Mouse (Mus musculus) intestine, embryonic 16.5 days (tissue): Measurements from ENCODE around the gene Mydgf. TPM values are rescaled to one million over a fixed set of nuclear protein-coding genes. Genes with fewer than 3 reads are reported as not detected.

Source experiments
- ATAC-seq: fragments of 200-750 bp; cut with Nextera tagmentation; 2 replicates; pipeline ENCODE4 v1.8.0; 2017; ENCODE audit warnings: moderate TSS enrichment, moderate library complexity
- H3K27ac ChIP-seq: fragments of 300-500 bp; sonication (generic); 2 replicates; pipeline ENCODE4 v1.5.1; 2014; ENCODE audit warnings: mild to moderate bottlenecking, low read length
- H3K27me3 ChIP-seq: fragments of 300-500 bp; sonication (generic); replicated peaks from 2 replicates; pipeline ENCODE4 v1.6.1; 2014; ENCODE audit warnings: low read length, control low read depth, mixed read lengths; ENCODE audit not compliant: control insufficient read depth, insufficient read depth
- H3K36me3 ChIP-seq: fragments of 300-500 bp; sonication (generic); 2 replicates; pipeline ENCODE4 v1.6.1; 2014; ENCODE audit warnings: low read length, control low read depth; ENCODE audit not compliant: control insufficient read depth, insufficient read depth
- H3K4me1 ChIP-seq: fragments of 300-500 bp; sonication (generic); 2 replicates; pipeline ENCODE4 v1.6.1; 2014; ENCODE audit warnings: low read length, control low read depth, mixed read lengths; ENCODE audit not compliant: control insufficient read depth, insufficient read depth
- H3K4me2 ChIP-seq: fragments of 300-500 bp; sonication (generic); 2 replicates; pipeline ENCODE4 v1.6.1; 2014; ENCODE audit warnings: low read depth, low read length, control low read depth
- H3K4me3 ChIP-seq: fragments of 300-500 bp; sonication (generic); 2 replicates; pipeline ENCODE4 v1.5.1; 2014; ENCODE audit warnings: mild to moderate bottlenecking, low read length
- H3K9ac ChIP-seq: fragments of 300-500 bp; sonication (generic); 2 replicates; pipeline ENCODE4 v1.6.1; 2014; ENCODE audit warnings: low read depth, low read length
- H3K9me3 ChIP-seq: fragments of 300-500 bp; sonication (generic); 2 replicates; pipeline ENCODE4 v1.6.1; 2016; ENCODE audit warnings: low read length, control low read depth; ENCODE audit not compliant: control insufficient read depth
- WGBS: fragments of 180-500 bp; shearing (Covaris S2); extraction: QIAGEN DNeasy Blood & Tissue Kit; methylation state at CpG from one replicate; pipeline ENCODE4 v1.1.7; 2014; 5-methylcytosine and 5-hydroxymethylcytosine counted together
- polyA plus RNA-seq: library from polyadenylated mRNA; unstranded; fragments of >200 nt; fragmentation: Nextera tagmentation; extraction: Ambion mirVana; gene quantifications from 2 replicates; pipeline ENCODE4 v1.2.1, GENCODE M21; 2015

Gene Mydgf
- polyA plus RNA-seq, 1 experiment from 2014 or later, result 121 TPM

DNA sequence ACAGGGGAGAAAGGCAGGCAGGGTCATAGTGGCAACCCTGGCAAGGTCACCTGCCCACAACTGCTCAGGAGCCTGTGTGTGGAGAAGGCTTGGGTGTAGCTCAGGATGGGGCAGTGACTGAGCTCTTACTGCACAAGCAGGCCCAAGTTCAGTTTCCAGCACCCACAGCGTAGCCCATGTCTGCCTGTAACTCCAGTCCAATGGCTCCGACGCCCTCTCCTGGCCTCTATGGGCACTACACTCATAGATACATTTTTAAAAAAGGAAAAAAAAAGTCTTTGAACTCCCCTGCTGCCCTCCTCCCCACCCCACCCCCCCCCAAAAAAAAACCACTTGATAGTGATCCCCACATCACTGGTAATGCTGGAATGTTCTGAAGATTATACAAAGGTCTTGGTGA, 17.9 kb upstream of the Mydgf start:
- ATAC-seq, result no peak
- no peak overlapping the region for H3K4me3 ChIP-seq
- no peaks in the 10 kb centered on the region for H3K9me3 ChIP-seq
- H3K4me2 ChIP-seq, result no peak overlapping the region
- H3K27me3 ChIP-seq, result no peaks in the 10 kb centered on the region
- H3K9ac ChIP-seq, result no peak overlapping the region
- 72% methylated on average over 3 of the region's 3 CpGs for WGBS
- peaks cover 49% of the 10 kb centered on the region for H3K36me3 ChIP-seq
- H3K27ac ChIP-seq, result no peak overlapping the region
- H3K4me1 ChIP-seq, result peaks cover 1% of the 10 kb centered on the region; the same call in 1 of the 2 replicates

DNA sequence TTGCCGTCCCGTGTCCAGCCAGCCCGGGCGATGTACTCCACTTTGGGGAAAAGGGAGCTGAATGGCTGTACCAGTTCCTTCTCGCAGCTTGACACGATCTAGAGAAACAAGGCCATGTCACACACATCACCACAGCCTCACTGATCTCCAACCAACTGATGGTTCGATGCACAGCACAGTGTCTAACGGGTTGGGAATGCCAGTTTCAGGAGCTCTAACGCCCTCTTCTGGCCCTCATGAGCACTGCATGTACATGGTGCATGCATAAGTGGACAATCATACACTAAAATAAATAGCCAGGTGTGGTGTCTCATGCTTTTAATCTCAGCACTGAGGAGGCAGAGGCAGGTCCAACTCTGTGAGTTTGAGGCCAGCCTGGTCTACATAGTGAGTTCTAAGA, 16.9 kb upstream of the Mydgf start:
- Histone ChIP-seq H3K36me3 (peaks cover 39% of the 10 kb centered on the region), H3K4me2 (no peak overlapping the region)
- WGBS, result 85% methylated on average over 9 of the region's 9 CpGs

DNA sequence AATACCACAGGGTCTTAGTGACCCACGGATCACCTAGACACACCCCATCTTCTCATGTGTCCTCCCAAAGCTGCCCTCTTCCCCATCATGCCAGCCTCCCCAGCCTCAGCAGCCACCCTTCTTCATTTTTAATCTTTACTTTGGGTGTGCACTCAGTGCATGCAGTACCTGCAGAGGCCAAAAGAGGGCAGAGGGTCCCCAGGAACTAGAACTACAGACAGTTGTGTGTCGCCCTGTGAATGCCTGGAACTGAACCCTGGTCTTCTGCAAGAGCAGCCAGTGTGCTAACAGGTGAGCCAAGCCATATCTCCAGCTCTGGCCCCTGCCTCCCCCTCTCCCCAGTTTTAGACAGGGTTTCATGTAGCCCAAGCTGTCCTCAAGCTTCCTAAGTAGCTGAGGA, 13.1 kb upstream of the Mydgf start:
- peaks cover 7% of the 10 kb centered on the region for H3K4me1 ChIP-seq
- no peak for ATAC-seq
- H3K9ac ChIP-seq, result no peak overlapping the region
- H3K9me3 ChIP-seq, result no peaks in the 10 kb centered on the region
- H3K36me3 ChIP-seq, result peaks cover 37% of the 10 kb centered on the region
- no peaks in the 10 kb centered on the region for H3K27me3 ChIP-seq
- H3K27ac ChIP-seq, result no peak overlapping the region
- no peak overlapping the region for H3K4me2 ChIP-seq
- 61% methylated on average over 2 of the region's 2 CpGs for WGBS
- no peak overlapping the region for H3K4me3 ChIP-seq

More for the DNA sequence above, 16.9 kb upstream of the Mydgf start:
- H3K4me3 ChIP-seq, result no peak overlapping the region
- ATAC-seq, result no peak
- H3K9me3 ChIP-seq, result no peaks in the 10 kb centered on the region
- no peaks in the 10 kb centered on the region for H3K27me3 ChIP-seq
- no peaks in the 10 kb centered on the region for H3K4me1 ChIP-seq
- no peak overlapping the region for H3K27ac ChIP-seq
- H3K9ac ChIP-seq, result no peak overlapping the region

DNA sequence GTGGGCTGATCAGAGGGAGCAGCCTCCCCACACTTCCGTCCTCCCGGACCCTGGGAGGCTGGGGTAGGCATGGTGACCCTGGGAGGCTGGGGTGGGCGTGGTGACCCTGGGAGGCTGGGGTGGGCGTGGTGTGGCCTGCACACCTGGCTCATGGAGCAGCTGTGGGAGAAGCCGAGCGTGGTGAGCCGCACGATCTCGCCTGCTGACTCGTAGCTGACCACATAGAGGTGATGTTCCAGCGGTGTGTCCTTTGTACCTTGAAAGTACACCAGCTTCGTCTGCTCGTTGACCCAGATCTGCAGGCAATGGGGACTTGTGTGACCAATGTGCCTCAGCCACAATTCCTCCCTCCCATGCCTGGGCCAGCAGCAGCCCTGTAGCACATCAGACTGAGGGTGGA, 11.0 kb upstream of the Mydgf start:
- no peaks in the 10 kb centered on the region for H3K27me3 ChIP-seq
- ATAC-seq, result peak; percentile 69
- H3K4me1 ChIP-seq, result peaks cover 7% of the 10 kb centered on the region
- H3K36me3 ChIP-seq, result peaks cover 34% of the 10 kb centered on the region
- WGBS, result 71% methylated on average over 13 of the region's 13 CpGs
- no peak overlapping the region for H3K4me2 ChIP-seq
- H3K4me3 ChIP-seq, result no peak overlapping the region
- H3K9ac ChIP-seq, result 0 out of 2 replicates have a peak overlapping the region, but pooled peaks have one; percentile 14
- no peak overlapping the region for H3K27ac ChIP-seq
- H3K9me3 ChIP-seq, result no peaks in the 10 kb centered on the region

DNA sequence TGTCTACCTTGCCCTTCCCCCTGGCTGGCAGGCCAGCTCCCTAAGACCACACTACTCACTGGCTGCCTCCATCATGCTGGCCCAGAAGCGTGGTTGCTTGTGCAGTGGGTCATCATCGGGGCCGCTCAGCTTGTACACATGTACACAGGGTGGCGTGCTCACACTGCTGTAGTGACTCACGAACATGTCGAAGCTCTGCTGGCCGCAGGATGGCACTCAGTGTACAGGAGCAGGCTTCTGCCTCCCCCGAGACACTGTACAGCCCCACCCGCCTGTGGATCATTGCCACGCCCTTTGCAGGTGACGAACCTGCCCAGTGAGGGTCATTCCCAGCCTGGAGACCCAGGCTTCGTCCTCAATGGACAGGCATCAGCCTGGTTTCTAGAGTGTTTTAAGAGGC, 10.6 kb upstream of the Mydgf start:
- Histone ChIP-seq H3K9me3 (no peaks in the 10 kb centered on the region), H3K9ac (0 out of 2 replicates have a peak overlapping the region, but pooled peaks have one; percentile 14), H3K27me3 (no peaks in the 10 kb centered on the region), H3K4me2 (no peak overlapping the region), H3K4me1 (peaks cover 7% of the 10 kb centered on the region), H3K36me3 (peaks cover 34% of the 10 kb centered on the region), H3K27ac (no peak overlapping the region), H3K4me3 (no peak overlapping the region)
- 84% methylated on average over 12 of the region's 12 CpGs for WGBS
- ATAC-seq, result peak; percentile 36

DNA sequence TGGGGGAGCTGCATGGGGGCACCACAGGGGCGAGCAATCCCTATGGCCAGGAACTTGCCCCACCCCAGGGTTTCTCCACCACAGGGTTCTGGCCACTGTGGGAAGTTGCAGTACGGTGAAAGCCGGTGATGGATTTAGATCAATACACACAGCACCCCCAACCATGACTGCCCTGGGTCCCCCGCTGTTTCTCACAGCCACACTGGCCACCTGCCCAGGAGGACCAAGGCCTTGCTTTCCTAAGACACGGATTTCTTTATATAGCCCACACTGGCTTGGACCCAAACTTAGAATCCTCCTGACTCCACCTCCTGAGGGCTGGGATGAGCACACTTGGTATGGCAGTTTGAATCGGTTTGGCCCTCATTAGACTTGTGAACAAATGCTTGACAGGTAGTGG, 7.5 kb upstream of the Mydgf start:
- ATAC-seq, result no peak
- Histone ChIP-seq H3K4me3 (no peak overlapping the region), H3K4me2 (no peak overlapping the region), H3K27ac (no peak overlapping the region), H3K27me3 (no peaks in the 10 kb centered on the region), H3K9me3 (no peaks in the 10 kb centered on the region), H3K4me1 (peaks cover 7% of the 10 kb centered on the region), H3K36me3 (peaks cover 14% of the 10 kb centered on the region; the same call in 1 of the 2 replicates), H3K9ac (no peak overlapping the region)
- WGBS, result 86% methylated on average over 6 of the region's 6 CpGs

DNA sequence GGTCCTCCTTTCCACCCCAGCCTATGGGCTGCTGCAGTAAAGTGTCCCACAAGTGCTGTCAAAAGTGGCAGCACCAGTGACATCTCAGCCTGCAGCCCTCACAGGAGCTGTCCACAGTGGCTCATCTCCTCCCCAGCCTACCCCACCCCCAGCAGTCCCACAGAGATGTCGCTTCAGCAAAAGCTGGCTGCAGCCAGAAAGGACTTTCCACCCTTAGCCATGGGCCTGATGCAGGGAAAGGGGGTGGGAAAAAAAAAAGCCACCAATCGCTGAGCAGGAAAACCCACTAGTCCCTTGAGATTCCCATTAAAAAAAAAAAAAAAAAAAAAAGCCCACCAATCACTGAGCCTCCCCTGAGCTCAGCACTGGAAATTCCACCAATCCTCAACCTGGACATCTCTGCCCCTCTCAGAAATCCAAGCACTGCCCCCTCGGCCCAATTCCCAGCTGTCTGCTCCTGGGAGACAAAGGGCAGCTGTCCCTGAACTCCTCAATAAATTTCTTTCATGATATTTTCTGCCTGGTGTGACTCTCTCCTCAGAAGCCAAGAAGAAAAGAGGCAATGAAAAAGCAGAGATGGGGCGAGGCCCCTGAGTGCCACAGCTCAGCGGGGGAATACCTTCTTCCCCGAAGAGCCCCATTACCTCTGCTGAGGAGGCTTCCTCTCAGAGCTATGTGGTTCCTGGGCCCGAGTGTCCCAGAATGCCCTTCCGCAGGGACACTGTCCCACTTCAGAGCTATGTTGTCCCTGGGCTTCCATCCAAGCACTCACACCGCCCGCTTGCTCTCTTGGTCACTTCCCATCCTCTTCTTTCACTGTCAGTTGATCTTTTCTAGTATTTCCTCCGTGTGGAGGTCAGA, 1.8 kb upstream of the Mydgf start:
- H3K9me3 ChIP-seq, result no peaks in the 10 kb centered on the region

DNA sequence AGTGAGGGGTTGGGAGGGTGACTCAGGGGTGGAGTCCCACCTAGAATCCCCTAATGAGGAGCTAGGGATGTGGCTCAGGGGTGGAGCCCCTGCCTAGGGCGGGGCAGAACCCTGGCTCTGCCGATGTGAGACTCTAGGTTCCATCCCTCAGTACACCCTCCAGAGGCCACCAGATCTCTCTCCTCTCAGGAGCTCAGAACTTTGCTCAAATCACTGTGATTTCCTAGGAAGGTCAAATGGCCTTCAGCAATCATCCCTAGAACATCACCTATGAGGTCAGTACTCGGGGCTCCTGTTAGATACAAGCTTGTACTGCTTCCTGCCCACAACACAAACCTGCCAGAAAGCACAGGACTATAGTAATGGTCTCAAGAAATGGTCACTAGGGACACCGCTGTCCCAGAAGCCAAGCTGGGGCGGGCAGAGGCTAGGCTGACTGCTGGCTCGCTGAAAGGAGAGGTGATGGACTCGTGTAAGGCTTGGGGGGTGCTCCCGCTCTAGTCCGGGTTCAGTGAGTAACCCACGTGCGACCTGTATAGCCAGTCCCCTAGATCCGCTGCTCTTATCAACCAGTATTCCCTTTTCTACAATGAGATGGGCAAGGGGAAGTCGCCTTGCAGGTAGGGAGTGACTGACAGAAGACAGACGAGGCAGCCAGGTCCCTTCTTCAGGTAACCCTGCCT, 604 bp downstream of the Mydgf start:
- Histone ChIP-seq H3K9me3 (no peaks in the 10 kb centered on the region), H3K27me3 (no peaks in the 10 kb centered on the region), H3K36me3 (peaks cover 15% of the 10 kb centered on the region), H3K9ac (peak overlapping the region; percentile 90), H3K4me3 (peak overlapping the region; percentile 81), H3K27ac (peak overlapping the region; percentile 73), H3K4me1 (peaks cover 16% of the 10 kb centered on the region), H3K4me2 (peak overlapping the region; percentile 62)
- WGBS, result 2% methylated on average over 14 of the region's 14 CpGs
- peak; percentile 47 for ATAC-seq

More for the DNA sequence above, 1.8 kb upstream of the Mydgf start:
- Histone ChIP-seq H3K4me2 (0 out of 2 replicates have a peak overlapping the region, but pooled peaks have one; percentile 11), H3K36me3 (peaks cover 14% of the 10 kb centered on the region), H3K27me3 (no peaks in the 10 kb centered on the region), H3K4me1 (peaks cover 16% of the 10 kb centered on the region), H3K4me3 (no peak overlapping the region), H3K9ac (0 out of 2 replicates have a peak overlapping the region, but pooled peaks have one; percentile 22), H3K27ac (peak overlapping the region; percentile 62)
- 32% methylated on average over 11 of the region's 11 CpGs for WGBS
- ATAC-seq, result peak; percentile 52

DNA sequence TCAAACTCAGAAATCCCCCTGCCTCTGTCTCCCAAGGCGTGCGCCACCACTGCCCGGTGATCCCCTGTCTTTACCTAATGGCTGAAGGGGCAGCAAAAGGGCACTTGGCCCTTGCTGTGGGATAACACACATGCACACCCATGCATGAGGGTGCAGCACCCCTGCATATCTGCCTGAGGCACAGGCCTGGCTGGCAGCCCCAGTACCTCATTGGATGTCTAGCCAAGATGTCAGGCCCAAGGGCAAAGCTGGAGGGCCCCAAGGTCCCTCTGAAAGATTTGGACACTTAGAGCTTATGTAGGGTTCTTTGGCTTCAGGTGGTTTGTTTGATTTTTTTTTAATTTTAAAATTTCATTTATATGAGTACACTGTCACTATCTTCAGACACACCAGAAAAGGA, 8.3 kb downstream of the Mydgf start:
- Histone ChIP-seq H3K9ac (no peak overlapping the region), H3K4me2 (no peak overlapping the region), H3K27me3 (no peaks in the 10 kb centered on the region), H3K27ac (no peak overlapping the region), H3K4me1 (no peaks in the 10 kb centered on the region), H3K36me3 (peaks cover 11% of the 10 kb centered on the region; the same call in 1 of the 2 replicates), H3K4me3 (no peak overlapping the region), H3K9me3 (no peaks in the 10 kb centered on the region)
- WGBS, result 95% methylated on average over 3 of the region's 3 CpGs
- no peak for ATAC-seq
